Mouse (Mus musculus): ENCODE measurements at regions not wholly inside any gene's neighbourhood (a gene's known extent, or its start where the extent isn't known, plus 50 kb on each side); places are given as distances from the start of the nearest gene placed in this dataset.

DNA sequence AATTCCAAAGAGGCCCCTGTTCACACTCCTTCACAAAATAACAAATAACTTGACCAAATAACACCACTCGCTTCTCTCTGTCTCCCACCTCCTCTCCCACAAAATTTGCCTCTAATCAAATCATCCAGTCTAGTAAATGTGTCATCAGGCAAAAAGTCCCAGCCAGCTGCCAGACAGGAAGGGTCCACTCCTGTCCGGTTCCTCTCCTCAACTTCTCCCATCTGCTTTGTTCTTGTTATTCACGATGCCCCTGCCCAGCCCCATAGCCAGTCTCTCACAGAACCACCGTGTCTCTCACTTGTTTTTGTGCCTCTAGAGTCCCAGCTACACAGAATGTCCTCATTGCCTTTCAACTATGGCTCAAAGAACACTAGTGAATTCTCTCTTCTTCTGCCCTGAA, 53.8 kb downstream of the Ch25h start:
- no peak for DNase-seq (ENCODE audit: low read depth, low spot score)

DNA sequence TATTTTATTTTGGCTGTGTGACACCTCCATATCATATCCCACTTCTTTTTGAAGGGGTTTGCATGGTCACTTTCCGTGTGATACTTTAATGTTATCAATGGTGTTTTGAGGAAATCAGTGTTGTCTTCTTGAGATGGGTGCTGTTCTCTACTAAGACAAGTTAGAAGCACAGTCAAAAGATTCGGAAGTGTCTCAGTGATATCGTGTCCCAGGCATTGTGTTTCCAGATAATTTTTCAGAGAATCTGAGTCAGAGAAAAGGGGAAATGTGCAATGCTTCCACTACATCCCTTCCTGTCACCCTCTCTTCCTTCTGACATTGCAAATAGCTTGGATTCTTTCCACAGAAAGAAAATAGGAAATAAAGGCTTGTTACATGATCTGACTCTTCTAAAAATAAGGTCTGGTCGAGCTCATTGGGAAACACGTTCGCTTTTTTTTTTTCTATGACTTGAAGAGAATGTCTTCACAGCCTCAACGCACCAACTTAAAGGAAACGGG, 54.6 kb downstream of the Ch25h start:
- no peak for DNase-seq (ENCODE audit: low read depth, low spot score)

DNA sequence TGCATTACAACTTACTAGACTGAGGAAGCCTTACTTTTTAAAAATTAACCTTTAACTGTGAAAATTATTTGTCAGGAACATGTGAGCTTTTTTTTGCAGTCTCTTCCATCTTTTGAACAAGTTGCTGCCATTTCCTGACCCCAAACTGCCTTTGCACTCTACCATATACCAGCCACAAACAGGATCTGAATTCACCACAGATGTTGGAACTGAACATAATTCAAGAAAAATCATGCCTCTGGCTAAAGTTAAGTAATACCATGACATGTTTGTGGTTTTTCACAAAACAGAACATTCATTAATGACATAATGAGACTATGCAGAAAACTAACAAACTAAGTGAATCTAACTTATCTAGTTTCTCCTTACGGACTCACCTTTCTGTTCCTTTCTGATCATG, 67.8 kb downstream of the Ch25h start:
- DNase-seq (ENCODE audit: low read depth, low spot score), result no peak

DNA sequence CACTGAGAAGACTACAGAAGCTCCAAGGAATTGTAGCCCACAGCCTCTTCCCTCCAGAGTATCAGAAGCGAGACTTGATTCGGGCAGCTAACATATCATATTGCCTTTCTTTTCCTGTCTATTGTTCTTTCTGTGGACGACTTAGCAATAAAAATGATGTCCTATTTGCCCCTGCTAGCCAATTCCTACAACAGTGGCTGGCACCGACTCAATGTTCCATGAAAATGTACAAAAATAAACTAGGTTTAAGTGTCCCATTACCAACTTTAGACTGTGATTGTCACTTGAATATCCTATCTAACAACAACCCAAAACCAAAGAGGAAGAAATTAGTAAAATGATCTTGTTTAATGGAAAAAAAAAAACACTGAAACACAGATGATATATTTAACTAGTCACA, 68.3 kb downstream of the Ch25h start:
- no peak for DNase-seq (ENCODE audit: low read depth, low spot score)

DNA sequence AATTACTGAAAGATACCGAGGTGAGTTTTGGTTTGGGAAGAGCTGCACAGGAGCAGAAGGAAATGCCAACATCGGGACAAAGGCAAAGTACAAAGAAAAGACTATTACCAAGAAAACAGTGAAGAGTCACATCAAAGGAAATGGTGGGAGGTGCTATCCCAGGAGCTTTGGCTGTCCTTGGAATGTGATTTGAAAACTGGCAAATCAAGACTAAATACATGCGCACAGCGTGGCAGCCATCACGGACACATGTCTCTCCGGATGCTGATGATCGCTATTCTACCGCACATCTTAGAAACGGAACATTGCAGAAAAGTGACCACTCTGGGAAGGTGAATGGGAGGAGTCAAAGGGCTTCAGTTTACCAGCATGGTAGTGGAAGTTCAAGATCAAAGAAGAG, 78.7 kb downstream of the Ch25h start:
- peak; percentile 65 for DNase-seq (ENCODE audit: low read depth, low spot score)

DNA sequence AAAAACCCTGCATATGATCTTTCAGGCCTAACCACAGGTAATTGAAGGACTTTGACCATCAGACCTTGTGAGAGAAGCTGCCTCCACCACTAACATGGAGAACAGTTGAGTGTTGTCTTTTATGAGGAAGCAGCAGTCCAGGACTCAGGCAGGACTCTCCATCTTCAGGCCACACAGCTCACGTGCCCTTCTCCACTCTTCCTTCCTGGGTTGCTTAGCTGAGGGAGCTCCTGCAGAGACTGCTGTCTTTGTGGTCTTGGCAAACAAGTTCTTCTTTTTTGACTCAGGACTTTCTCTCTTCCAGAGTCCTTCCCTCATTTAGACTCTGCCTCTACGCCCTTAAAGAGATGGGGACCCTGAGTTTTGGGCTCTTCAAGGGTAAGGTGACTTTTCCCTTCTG, 85.0 kb downstream of the Ch25h start:
- DNase-seq (ENCODE audit: low read depth, low spot score), result no peak

DNA sequence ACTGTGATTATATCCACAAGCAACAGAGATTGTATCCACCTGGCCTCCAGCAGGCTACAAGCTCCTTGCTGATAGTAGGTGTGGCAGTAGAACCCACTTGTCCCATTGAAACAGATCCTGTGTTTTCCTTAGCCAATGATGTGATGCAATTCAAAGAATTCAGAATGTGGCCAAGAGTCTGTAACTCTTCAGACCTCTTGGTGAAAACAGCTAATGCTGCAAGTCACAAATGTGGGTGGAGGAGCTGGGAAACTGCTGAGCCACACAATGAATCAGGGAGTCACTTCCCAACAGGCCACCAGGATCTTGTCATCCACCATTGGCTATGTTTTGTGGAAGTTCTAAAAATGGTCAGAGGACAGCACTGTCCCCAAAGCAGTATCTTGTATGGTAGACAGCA, 92.1 kb downstream of the Fas start:
- no peak for DNase-seq (ENCODE audit: low read depth, low spot score)

All from ZHBTc4 (cell line).